Mouse (Mus musculus) testis, adult 10 weeks (tissue): ENCODE measurements around the gene Gm10553. TPM values are rescaled to one million over a fixed set of nuclear protein-coding genes. Genes with fewer than 3 reads are reported as not detected.

Experiments used
- polyA plus RNA-seq: library from polyadenylated mRNA; stranded (reverse); fragments of 350-450 nt; fragmentation: Illumina TruSeq; extraction: RNeasy Lipid Tissue Mini Kit (QIAGEN cat#74804); gene quantifications from one replicate; pipeline ENCODE4 v1.2.3, GENCODE M21; 2014; ENCODE audit warnings: low read depth, low replicate concordance

Gm10553 gene
- not detected for polyA plus RNA-seq

DNA sequence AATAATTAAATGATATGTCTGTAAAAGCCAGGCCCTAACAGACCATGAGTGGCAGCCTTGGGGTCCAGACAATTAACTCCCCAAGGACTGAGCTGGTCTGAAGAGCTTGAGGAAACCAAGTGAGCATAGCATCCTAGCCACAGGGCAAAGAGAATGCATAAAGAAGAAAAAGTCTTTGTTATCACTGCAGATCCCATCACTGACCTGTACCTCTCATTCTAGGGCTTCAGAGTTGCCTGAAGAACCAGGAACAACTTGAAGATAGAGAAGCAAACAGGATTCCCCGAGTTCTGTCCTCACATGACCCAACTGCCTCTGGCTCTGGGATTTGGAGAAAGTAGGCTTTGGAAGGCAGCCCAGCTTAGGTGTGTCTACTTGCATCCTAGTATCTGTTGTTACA lies at the start of gene Gm10553:
Gene Gm10553, plus strand, starts transcription at position 301 of the 400 bp plus-strand sequence.

GRCm38 (mm10) chr1:85109753-85110152 lies 9.8 kb downstream of the Gm10553 start, which contains the start of gene A530032D15Rik:
Gene A530032D15Rik, minus strand, starts transcription at chr1:85109853.

Other genes with a start within 250 kb of the Gm10553 start
- 1.4 TPM for gene Slc16a14, start 165.0 kb upstream of the Gm10553 start, polyA plus RNA-seq
- gene A530032D15Rik, start 9.7 kb downstream of the Gm10553 start, polyA plus RNA-seq: 0.49 TPM
- gene C130026I21Rik, start 170.4 kb downstream of the Gm10553 start, polyA plus RNA-seq: 0.39 TPM